ENCODE assay signal across 13 mouse cellular contexts in the genomic region with DNA sequence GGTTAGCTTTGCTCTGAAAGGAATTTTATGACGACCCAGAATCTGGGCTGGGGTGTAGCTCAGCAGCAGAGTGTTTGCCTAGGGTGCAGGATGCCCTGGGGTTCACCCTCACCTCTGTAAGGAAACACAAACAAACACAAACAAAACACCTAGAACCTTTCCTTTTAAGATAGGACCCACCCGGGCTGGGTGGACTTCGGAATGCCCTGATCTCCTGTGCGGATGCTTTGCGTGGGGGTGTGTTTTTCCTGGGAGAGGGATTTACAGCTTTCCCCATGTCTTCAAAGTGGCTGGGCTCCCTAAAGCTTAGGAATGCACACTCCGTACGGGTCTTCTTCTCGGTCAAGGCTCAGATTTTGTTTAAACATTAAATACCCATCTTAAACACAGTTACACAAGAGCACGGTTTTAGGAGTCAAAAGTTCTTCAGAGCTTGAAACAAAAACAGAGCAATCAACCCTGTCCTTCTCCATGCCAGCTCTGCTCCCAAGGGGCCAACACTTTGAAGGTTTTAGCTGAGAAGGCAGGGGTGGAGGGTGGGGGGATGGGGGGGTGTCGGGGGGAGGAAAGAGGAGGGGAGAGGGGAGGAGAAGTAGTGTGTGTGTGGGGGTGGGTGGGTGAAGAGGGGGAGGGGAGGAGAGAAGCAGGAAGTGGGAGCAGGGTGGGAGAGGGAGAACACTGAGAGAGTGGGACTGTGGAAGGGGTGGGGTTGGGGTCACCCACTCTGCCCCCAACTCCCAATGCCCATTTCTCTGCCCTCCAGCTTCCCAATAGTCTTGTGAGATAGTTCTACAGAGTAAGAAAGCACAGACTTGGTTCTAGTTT. TPM values are rescaled to one million over a fixed set of nuclear protein-coding genes. Genes with fewer than 3 reads are reported as not detected.
DNase-seq lines count a peak whose midpoint lies in the region; ATAC-seq and TF ChIP-seq lines count a peak whose summit lies in the region.
"Had no signal": no experiment of that assay in that cellular context is flagged by ENCODE, and none has a peak within 500 bp of the region (broad histone marks: within the 10 kb centered on the region; RNA-seq: fewer than 3 reads in every experiment).

No protein-coding gene starts in this region.

- no peaks in the 10 kb centered on the region for H3K27me3 ChIP-seq in heart, embryonic 11.5 days (ENCODE audit: control insufficient read depth, insufficient read depth, low read length)
- H3K27me3 ChIP-seq in midbrain, embryonic 13.5 days: no peaks in the 10 kb centered on the region
- no peaks in the 10 kb centered on the region for H3K27me3 ChIP-seq in midbrain, postnatal 0 days (ENCODE audit: insufficient read depth, low read length)
- no peaks in the 10 kb centered on the region for H3K27me3 ChIP-seq in kidney, postnatal 0 days (ENCODE audit: insufficient read depth, low read length)
- H3K27me3 ChIP-seq in stomach, embryonic 16.5 days (ENCODE audit: control insufficient read depth, insufficient read depth, low read length): no peaks in the 10 kb centered on the region
- H3K27me3 ChIP-seq: forebrain, embryonic 13.5 days had no signal

- peak overlapping the region; percentile 10; the same call in 1 of the 2 replicates for H3K9ac ChIP-seq in heart, embryonic 11.5 days (ENCODE audit: low read depth, low read length)
- H3K9ac ChIP-seq in midbrain, embryonic 13.5 days (replicated peaks): 0 out of 2 replicates have a peak overlapping the region, but pooled peaks have one; percentile 8
- H3K9ac ChIP-seq in midbrain, postnatal 0 days (replicated peaks; ENCODE audit: low read length, poor library complexity, severe bottlenecking): no peak overlapping the region
- no peak overlapping the region for H3K9ac ChIP-seq in kidney, postnatal 0 days (ENCODE audit: low read depth, low read length)
- no peak overlapping the region; the same call in 1 of the 2 replicates for H3K9ac ChIP-seq in stomach, embryonic 16.5 days (ENCODE audit: low read length)
- H3K9ac ChIP-seq: forebrain, embryonic 13.5 days had no signal

- no peak for TF ChIP-seq CTCF in midbrain, postnatal 0 days (IDR thresholded peaks at IDR 0.05)
- TF ChIP-seq CTCF in kidney, postnatal 0 days (IDR thresholded peaks at IDR 0.05; ENCODE audit: low read depth): no peak

- H3K4me2 ChIP-seq in heart, embryonic 11.5 days: peak overlapping the region; percentile 51
- peak overlapping the region; percentile 28 for H3K4me2 ChIP-seq in midbrain, embryonic 13.5 days (replicated peaks)
- no peak overlapping the region for H3K4me2 ChIP-seq in midbrain, postnatal 0 days (ENCODE audit: low read depth, low read length, poor library complexity, severe bottlenecking)
- peak overlapping the region; percentile 30 for H3K4me2 ChIP-seq in kidney, postnatal 0 days (ENCODE audit: low read length)
- H3K4me2 ChIP-seq in stomach, embryonic 16.5 days (ENCODE audit: low read depth, low read length): peak overlapping the region; percentile 9; the same call in 1 of the 2 replicates
- H3K4me2 ChIP-seq: forebrain, embryonic 13.5 days had no signal

- H3K36me3 ChIP-seq in heart, embryonic 11.5 days (ENCODE audit: control insufficient read depth, insufficient read depth, low read length): no peaks in the 10 kb centered on the region
- H3K36me3 ChIP-seq in midbrain, embryonic 13.5 days: no peaks in the 10 kb centered on the region
- no peaks in the 10 kb centered on the region for H3K36me3 ChIP-seq in midbrain, postnatal 0 days (ENCODE audit: insufficient read depth, low read length)
- no peaks in the 10 kb centered on the region for H3K36me3 ChIP-seq in kidney, postnatal 0 days (ENCODE audit: insufficient read depth, low read length)
- H3K36me3 ChIP-seq in stomach, embryonic 16.5 days (ENCODE audit: control insufficient read depth, insufficient read depth, low read length): no peaks in the 10 kb centered on the region

- H3K4me3 ChIP-seq in heart, embryonic 11.5 days (ENCODE audit: low read depth, low read length): 0 out of 2 replicates have a peak overlapping the region, but pooled peaks have one; percentile 5
- H3K4me3 ChIP-seq in midbrain, embryonic 13.5 days (replicated peaks): no peak overlapping the region
- no peak overlapping the region for H3K4me3 ChIP-seq in midbrain, postnatal 0 days (ENCODE audit: low read depth, low read length)
- no peak overlapping the region for H3K4me3 ChIP-seq in kidney, postnatal 0 days (replicated peaks; ENCODE audit: low read depth, low read length)
- H3K4me3 ChIP-seq in stomach, embryonic 16.5 days (replicated peaks; ENCODE audit: low read length): no peak overlapping the region
- H3K4me3 ChIP-seq: forebrain, embryonic 13.5 days had no signal

- 3% methylated on average over 10 of the region's 10 CpGs for WGBS in heart, embryonic 11.5 days (ENCODE audit: insufficient replicate concordance)
- 16% methylated on average over 10 of the region's 10 CpGs for WGBS in midbrain, embryonic 13.5 days
- 20% methylated on average over 9 of the region's 10 CpGs for WGBS in midbrain, postnatal 0 days
- 8% methylated on average over 10 of the region's 10 CpGs for WGBS in kidney, postnatal 0 days
- WGBS in stomach, embryonic 16.5 days: 14% methylated on average over 9 of the region's 10 CpGs

- no peak for DNase-seq in heart, postnatal 36 days
- no peak for DNase-seq in midbrain, postnatal 0 days (ENCODE audit: low spot score)
- DNase-seq in kidney, postnatal 0 days (ENCODE audit: low spot score): peak; percentile 87
- DNase-seq in thymus, postnatal 14 days: no peak
- no peak for DNase-seq in spleen, postnatal 36 days (ENCODE audit: low spot score in 2 of 2)
- DNase-seq: cerebellum, adult 11 months; layer of hippocampus, adult 9-11 months; spleen, adult 18-20 months had no signal

- intact Hi-C loops in heart, postnatal 36 days (cut with DNase I): no loop called here

- H3K9me3 ChIP-seq in heart, embryonic 11.5 days (replicated peaks; ENCODE audit: control insufficient read depth, low read length): no peaks in the 10 kb centered on the region
- H3K9me3 ChIP-seq in midbrain, embryonic 13.5 days: no peaks in the 10 kb centered on the region
- H3K9me3 ChIP-seq in midbrain, postnatal 0 days (ENCODE audit: low read length): no peaks in the 10 kb centered on the region
- no peaks in the 10 kb centered on the region for H3K9me3 ChIP-seq in kidney, postnatal 0 days (replicated peaks; ENCODE audit: low read length)
- H3K9me3 ChIP-seq in stomach, embryonic 16.5 days (replicated peaks; ENCODE audit: control insufficient read depth, low read length): no peaks in the 10 kb centered on the region
- H3K9me3 ChIP-seq: forebrain, embryonic 13.5 days had no signal

- H3K27ac ChIP-seq in heart, embryonic 11.5 days (ENCODE audit: low read depth, low read length): peak overlapping the region; percentile 82
- H3K27ac ChIP-seq in midbrain, embryonic 13.5 days: peak overlapping the region; percentile 62
- H3K27ac ChIP-seq in midbrain, postnatal 0 days (ENCODE audit: low read depth, low read length): no peak overlapping the region
- peak overlapping the region; percentile 79 for H3K27ac ChIP-seq in kidney, postnatal 0 days
- H3K27ac ChIP-seq in stomach, embryonic 16.5 days (ENCODE audit: low read length): peak overlapping the region; percentile 42
- H3K27ac ChIP-seq: forebrain, embryonic 13.5 days had no signal

- peak; percentile 36; the same call in 1 of the 2 replicates for ATAC-seq in heart, embryonic 11.5 days (replicated peaks; ENCODE audit: insufficient number of reproducible peaks, low FRiP score, low TSS enrichment)
- peak; percentile 15; the same call in 1 of the 2 replicates for ATAC-seq in midbrain, embryonic 13.5 days
- no peak for ATAC-seq in midbrain, postnatal 0 days (ENCODE audit: low FRiP score)
- peak; percentile 50 for ATAC-seq in kidney, postnatal 0 days (replicated peaks; ENCODE audit: low FRiP score, low read depth)
- ATAC-seq in stomach, embryonic 16.5 days (ENCODE audit: insufficient read depth, low FRiP score): no peak; the same call in 1 of the 2 replicates
- ATAC-seq: activated CD4-positive, CD25-positive, alpha-beta regulatory T cell, adult 4 months; forebrain, embryonic 13.5 days had no signal

- peaks cover 77% of the 10 kb centered on the region for H3K4me1 ChIP-seq in heart, embryonic 11.5 days (ENCODE audit: control insufficient read depth, insufficient read depth, low read length)
- peaks cover 85% of the 10 kb centered on the region for H3K4me1 ChIP-seq in midbrain, embryonic 13.5 days (replicated peaks)
- H3K4me1 ChIP-seq in midbrain, postnatal 0 days (ENCODE audit: insufficient read depth, low read length): peaks cover 8% of the 10 kb centered on the region
- H3K4me1 ChIP-seq in kidney, postnatal 0 days (replicated peaks; ENCODE audit: insufficient read depth, low read length): peaks cover 28% of the 10 kb centered on the region
- peaks cover 41% of the 10 kb centered on the region for H3K4me1 ChIP-seq in stomach, embryonic 16.5 days (ENCODE audit: control insufficient read depth, insufficient read depth, low read length)

RNA-seq across cellular contexts. Expression of a gene that starts 7.5 kb away (rescaled TPM):
- polyA plus RNA-seq in heart, embryonic 11.5 days (2014; fragmentation: Nextera tagmentation; extraction: Ambion mirVana): 19.9 and 24.8 TPM in 2 replicates
- total RNA-seq in heart, postnatal 36 days (2021): 10 to 100 TPM; 20.8 to 20.9 TPM
- 68.7 and 73.0 TPM in 2 replicates for polyA plus RNA-seq in midbrain, embryonic 13.5 days (2015; fragmentation: Nextera tagmentation; extraction: Ambion mirVana)
- 65.4 and 80.9 TPM in 2 replicates for total RNA-seq in midbrain, postnatal 0 days (2014; rRNA removed)
- polyA plus RNA-seq in midbrain, postnatal 0 days (2015; fragmentation: Nextera tagmentation; extraction: Ambion mirVana): 43.5 and 43.8 TPM in 2 replicates
- 19.1 and 19.7 TPM in 2 replicates for polyA plus RNA-seq in kidney, postnatal 0 days (2015; fragmentation: Nextera tagmentation; extraction: Ambion mirVana)
- polyA plus RNA-seq in stomach, embryonic 16.5 days (2015; fragmentation: Nextera tagmentation; extraction: Ambion mirVana): 19.2 and 20.4 TPM in 2 replicates

Comparison
In these comparisons a context has a peak if more than half of its experiments do, and no peak if none do; other contexts are left out.
1. ATAC-seq: peak in heart, embryonic 11.5 days (single experiment), midbrain, embryonic 13.5 days (single experiment) and kidney, postnatal 0 days (single experiment); none in midbrain, postnatal 0 days (single experiment) and stomach, embryonic 16.5 days (single experiment).
2. H3K9ac ChIP-seq: peak in heart, embryonic 11.5 days (single experiment) and midbrain, embryonic 13.5 days (single experiment); none in midbrain, postnatal 0 days (single experiment), kidney, postnatal 0 days (single experiment) and stomach, embryonic 16.5 days (single experiment).